Mouse (Mus musculus) erythroblast, embryonic 14.5 days (primary cell): ENCODE measurements around the gene Kat6b. TPM values are rescaled to one million over a fixed set of nuclear protein-coding genes. Genes with fewer than 3 reads are reported as not detected.

Experiments
- H3K27me3 ChIP-seq: 2 replicates; pipeline ENCODE4 v1.6.1; 2012; ENCODE audit warnings: inconsistent platforms; ENCODE audit not compliant: control insufficient read depth
- H3K36me3 ChIP-seq: 2 replicates; pipeline ENCODE4 v1.6.1; 2012; ENCODE audit warnings: mild to moderate bottlenecking, inconsistent platforms; ENCODE audit not compliant: control insufficient read depth
- H3K4me1 ChIP-seq: 2 replicates; pipeline ENCODE4 v1.6.1; 2012; ENCODE audit warnings: inconsistent platforms; ENCODE audit not compliant: control insufficient read depth
- H3K4me3 ChIP-seq: replicated peaks from 2 replicates; pipeline ENCODE3; 2012; ENCODE audit warnings: moderate library complexity, mild to moderate bottlenecking, inconsistent platforms
- H3K9me3 ChIP-seq: 2 replicates; pipeline ENCODE4 v1.6.1; 2012; ENCODE audit warnings: low read length, inconsistent platforms, mixed read lengths; ENCODE audit not compliant: control insufficient read depth
- GATA1 ChIP-seq: IDR thresholded peaks from 2 replicates; pipeline ENCODE4 v1.6.1; 2012; ENCODE audit warnings: low read length, inconsistent platforms, mixed read lengths
- TAL1 ChIP-seq: IDR thresholded peaks from 3 replicates; pipeline ENCODE4 v1.6.1; 2012; ENCODE audit warnings: low read length, inconsistent platforms, mixed read lengths
- polyA plus RNA-seq: library from polyadenylated mRNA; stranded (reverse); fragments of >175 nt; gene quantifications from 2 replicates; pipeline ENCODE4 v1.2.3, GENCODE M21; 2012

Kat6b gene
- polyA plus RNA-seq, 1 experiment = 0.10 TPM

GRCm38 (mm10) chr14:21547297-21547696 is 66.1 kb downstream of the Kat6b start:
- Histone ChIP-seq H3K4me1 (peaks cover 40% of the 10 kb centered on the region), H3K4me3 (no peak overlapping the region), H3K9me3 (no peaks in the 10 kb centered on the region), H3K27me3 (no peaks in the 10 kb centered on the region), H3K36me3 (peaks cover 3% of the 10 kb centered on the region)
- no peak for TF ChIP-seq GATA1
- no peak for TF ChIP-seq TAL1

GRCm38 (mm10) chr14:21547965-21548364 is 66.7 kb downstream of the Kat6b start:
- Histone ChIP-seq H3K36me3 (no peaks in the 10 kb centered on the region), H3K4me1 (peaks cover 40% of the 10 kb centered on the region), H3K4me3 (no peak overlapping the region), H3K27me3 (no peaks in the 10 kb centered on the region), H3K9me3 (no peaks in the 10 kb centered on the region)
- TF ChIP-seq GATA1 = no peak
- no peak for TF ChIP-seq TAL1

GRCm38 (mm10) chr14:21548952-21549607 is 67.8 kb downstream of the Kat6b start:
- peak overlapping the region; percentile 2 for H3K4me3 ChIP-seq
- TF ChIP-seq TAL1 (peak; percentile 67), GATA1 (peak; percentile 54)
- peaks cover 40% of the 10 kb centered on the region for H3K4me1 ChIP-seq
- no peaks in the 10 kb centered on the region for H3K36me3 ChIP-seq
- no peaks in the 10 kb centered on the region for H3K27me3 ChIP-seq
- no peaks in the 10 kb centered on the region for H3K9me3 ChIP-seq

GRCm38 (mm10) chr14:21549608-21550115 is 68.4 kb downstream of the Kat6b start:
- Histone ChIP-seq H3K4me1 (peaks cover 40% of the 10 kb centered on the region), H3K9me3 (no peaks in the 10 kb centered on the region), H3K27me3 (no peaks in the 10 kb centered on the region), H3K36me3 (no peaks in the 10 kb centered on the region), H3K4me3 (peak overlapping the region; percentile 2)
- no peak for TF ChIP-seq GATA1
- no peak for TF ChIP-seq TAL1

GRCm38 (mm10) chr14:21550576-21550975 is 69.3 kb downstream of the Kat6b start:
- Histone ChIP-seq H3K4me3 (no peak overlapping the region), H3K9me3 (no peaks in the 10 kb centered on the region), H3K36me3 (no peaks in the 10 kb centered on the region), H3K4me1 (peaks cover 37% of the 10 kb centered on the region), H3K27me3 (no peaks in the 10 kb centered on the region)
- TF ChIP-seq TAL1 (no peak), GATA1 (no peak)

- no peak overlapping the region for H3K4me3 ChIP-seq
- H3K9me3 ChIP-seq = no peaks in the 10 kb centered on the region
- TF ChIP-seq TAL1 (no peak), GATA1 (no peak)
- H3K4me1 ChIP-seq = peaks cover 35% of the 10 kb centered on the region
- H3K36me3 ChIP-seq = no peaks in the 10 kb centered on the region
- no peaks in the 10 kb centered on the region for H3K27me3 ChIP-seq
These were observed 70.4 kb downstream of the Kat6b start for GRCm38 (mm10) chr14:21551655-21552054.

- Histone ChIP-seq H3K4me1 (peaks cover 25% of the 10 kb centered on the region), H3K36me3 (no peaks in the 10 kb centered on the region), H3K4me3 (no peak overlapping the region), H3K27me3 (no peaks in the 10 kb centered on the region), H3K9me3 (no peaks in the 10 kb centered on the region)
- TF ChIP-seq TAL1 = no peak
- TF ChIP-seq GATA1 = no peak
These were observed 71.7 kb downstream of the Kat6b start for GRCm38 (mm10) chr14:21552958-21553357.

- no peaks in the 10 kb centered on the region for H3K36me3 ChIP-seq
These were observed 72.8 kb downstream of the Kat6b start for GRCm38 (mm10) chr14:21554046-21554445.

GRCm38 (mm10) chr14:21558440-21559131 is 77.4 kb downstream of the Kat6b start:
- TF ChIP-seq GATA1 = no peak
- TF ChIP-seq TAL1 = no peak
- Histone ChIP-seq H3K36me3 (no peaks in the 10 kb centered on the region; the same call in 1 of the 2 replicates), H3K4me1 (peaks cover 44% of the 10 kb centered on the region), H3K9me3 (no peaks in the 10 kb centered on the region), H3K27me3 (no peaks in the 10 kb centered on the region), H3K4me3 (no peak overlapping the region)

More at GRCm38 (mm10) chr14:21554046-21554445, 72.8 kb downstream of the Kat6b start:
- no peak overlapping the region for H3K4me3 ChIP-seq
- no peaks in the 10 kb centered on the region for H3K27me3 ChIP-seq
- H3K9me3 ChIP-seq = no peaks in the 10 kb centered on the region
- H3K4me1 ChIP-seq = peaks cover 25% of the 10 kb centered on the region
- TF ChIP-seq GATA1 (no peak), TAL1 (no peak)
